In genomic region chr2:31076351-31077140, GRCm38 (mm10) we compare ENCODE assay signal across 23 mouse cellular contexts.
A peak's percentile ranks its signal among the peaks of the same experiment; 100 is the strongest.
DNase-seq lines count a peak whose midpoint lies in the region; ATAC-seq and TF ChIP-seq lines count a peak whose summit lies in the region.
"Had no signal": no experiment of that assay in that cellular context is flagged by ENCODE, and none has a peak within 500 bp of the region (broad histone marks: within the 10 kb centered on the region; RNA-seq: fewer than 3 reads in every experiment).

No protein-coding gene starts in this region.

- peaks cover 23% of the 10 kb centered on the region for H3K36me3 ChIP-seq in forebrain, embryonic 10.5 days (replicated peaks)
- H3K36me3 ChIP-seq in kidney, embryonic 14.5 days (ENCODE audit: control insufficient read depth, insufficient read depth, low read length), result peaks cover 11% of the 10 kb centered on the region; the same call in 1 of the 2 replicates

- no peak for DNase-seq in cerebellum, adult 2 months
- no peak for DNase-seq in cerebellum, postnatal 25 days
- DNase-seq in 416B (ENCODE audit: low read depth), result peak; percentile 48
- DNase-seq in adipocyte (ENCODE audit: low spot score), result peak; percentile 45
- peak; percentile 74 for DNase-seq in fibroblast of lung, adult 2 months (ENCODE audit: low read depth)
- DNase-seq in forebrain, embryonic 10.5 days (ENCODE audit: extremely low spot score, low spot score), result no peak
- no peak for DNase-seq in embryo, embryonic 11 days
- DNase-seq: adrenal gland, postnatal 25 days; cerebellum, adult 18-20 months; gastrocnemius, postnatal 14 days; kidney, postnatal 36 days; lung, embryonic 14.5 days; midbrain, embryonic 14.5 days; thymus, adult 18-20 months; thymus, postnatal 36 days had no signal

- no peaks in the 10 kb centered on the region for H3K9me3 ChIP-seq in forebrain, embryonic 10.5 days
- H3K9me3 ChIP-seq in kidney, embryonic 14.5 days (ENCODE audit: control insufficient read depth, low read length), result no peaks in the 10 kb centered on the region
- H3K9me3 ChIP-seq: forebrain, embryonic 13.5 days; G1E; kidney, embryonic 15.5 days; limb, embryonic 15.5 days had no signal

- no peak overlapping the region for H3K4me3 ChIP-seq in cerebellum, adult 2 months (replicated peaks; ENCODE audit: insufficient read depth, low read depth, low read length)
- no peak overlapping the region for H3K4me3 ChIP-seq in forebrain, embryonic 10.5 days
- no peak overlapping the region for H3K4me3 ChIP-seq in kidney, embryonic 14.5 days (ENCODE audit: low read length)
- H3K4me3 ChIP-seq: forebrain, embryonic 13.5 days; kidney, embryonic 15.5 days; limb, embryonic 15.5 days; neural tube, embryonic 13.5 days had no signal

- no peak for TF ChIP-seq POLR2A in cerebellum, adult 2 months (IDR thresholded peaks at IDR 0.05; ENCODE audit: borderline replicate concordance, insufficient read depth, low read length)

- H3K9ac ChIP-seq in kidney, embryonic 14.5 days (ENCODE audit: low read depth, low read length), result no peak overlapping the region
- H3K9ac ChIP-seq: forebrain, embryonic 13.5 days; hindbrain, embryonic 14.5 days; kidney, embryonic 15.5 days; limb, embryonic 15.5 days; liver, embryonic 14.5 days; lung, embryonic 14.5 days; neural tube, embryonic 13.5 days had no signal

- TF ChIP-seq CTCF in cerebellum, adult 2 months (IDR thresholded peaks at IDR 0.05; ENCODE audit: borderline replicate concordance, insufficient read depth, low read depth, low read length), result no peak

- H3K27ac ChIP-seq in cerebellum, adult 2 months (ENCODE audit: insufficient read depth, low read length), result peak overlapping the region; percentile 11; the same call in 1 of the 2 replicates
- H3K27ac ChIP-seq in forebrain, embryonic 10.5 days, result no peak overlapping the region
- H3K27ac ChIP-seq in kidney, embryonic 14.5 days (ENCODE audit: low read depth, low read length), result no peak overlapping the region
- H3K27ac ChIP-seq: forebrain, embryonic 13.5 days; hindbrain, embryonic 14.5 days; kidney, embryonic 15.5 days; limb, embryonic 15.5 days; liver, embryonic 14.5 days; neural tube, embryonic 13.5 days had no signal

- ATAC-seq in kidney, embryonic 14.5 days (ENCODE audit: low FRiP score, low TSS enrichment), result no peak
- ATAC-seq: forebrain, embryonic 13.5 days had no signal

- WGBS in cerebellum, adult 2 months, result 83% methylated on average over 16 of the region's 16 CpGs
- 95% methylated on average over 16 of the region's 16 CpGs for WGBS in forebrain, embryonic 10.5 days
- 92% methylated on average over 16 of the region's 16 CpGs for WGBS in kidney, embryonic 14.5 days

- H3K4me2 ChIP-seq in kidney, embryonic 14.5 days (replicated peaks; ENCODE audit: low read depth, low read length), result no peak overlapping the region
- H3K4me2 ChIP-seq: forebrain, embryonic 13.5 days; hindbrain, embryonic 14.5 days; kidney, embryonic 15.5 days; limb, embryonic 15.5 days; lung, embryonic 14.5 days; neural tube, embryonic 13.5 days had no signal

- no peaks in the 10 kb centered on the region for H3K27me3 ChIP-seq in cerebellum, adult 2 months (ENCODE audit: control insufficient read depth, insufficient read depth, low read length)
- H3K27me3 ChIP-seq in forebrain, embryonic 10.5 days (ENCODE audit: poor library complexity, severe bottlenecking), result no peaks in the 10 kb centered on the region
- no peaks in the 10 kb centered on the region for H3K27me3 ChIP-seq in kidney, embryonic 14.5 days (ENCODE audit: control insufficient read depth, insufficient read depth, low read length)
- H3K27me3 ChIP-seq: forebrain, embryonic 13.5 days; kidney, embryonic 15.5 days; limb, embryonic 15.5 days; neural tube, embryonic 13.5 days had no signal

- peaks cover 23% of the 10 kb centered on the region for H3K4me1 ChIP-seq in cerebellum, adult 2 months (ENCODE audit: control insufficient read depth, insufficient read depth, low read length)
- H3K4me1 ChIP-seq in forebrain, embryonic 10.5 days, result no peaks in the 10 kb centered on the region
- no peaks in the 10 kb centered on the region for H3K4me1 ChIP-seq in kidney, embryonic 14.5 days (ENCODE audit: control insufficient read depth, insufficient read depth, low read length)
- H3K4me1 ChIP-seq: forebrain, embryonic 13.5 days; limb, embryonic 15.5 days; neural tube, embryonic 13.5 days had no signal

Comparison
In these comparisons a context has a peak if more than half of its experiments do, and no peak if none do; other contexts are left out.
1. DNase-seq: peak in 416B (single experiment), adipocyte (single experiment) and fibroblast of lung, adult 2 months (single experiment); none in cerebellum, adult 2 months (0 of 2), cerebellum, postnatal 25 days (0 of 2), forebrain, embryonic 10.5 days (single experiment) and embryo, embryonic 11 days (single experiment).